Mouse (Mus musculus): ENCODE measurements at regions not wholly inside any gene's neighbourhood (a gene's known extent, or its start where the extent isn't known, plus 50 kb on each side); places are given as distances from the start of the nearest gene placed in this dataset.

GRCm38 (mm10) chr8:126872133-126872532, 73.5 kb downstream of the Tomm20 start:
- TF ChIP-seq IRF4 (IDR thresholded peaks at IDR 0.05; ENCODE audit: low read depth, low read length) = no peak
- no peak for TF ChIP-seq MAZ (IDR thresholded peaks at IDR 0.05; ENCODE audit: low read depth, low read length)
- no peak for TF ChIP-seq CTCF (conservative IDR thresholded peaks at IDR 0.05 in 1 of 2, IDR thresholded peaks at IDR 0.05 in 1 of 2; ENCODE audit: low read depth in 2 of 2, low read length in 2 of 2)
- no peak for TF ChIP-seq UBTF (IDR thresholded peaks at IDR 0.05; ENCODE audit: low read depth, low read length)
- no peak for TF ChIP-seq SIN3A (IDR thresholded peaks at IDR 0.05; ENCODE audit: low read length)
- TF ChIP-seq EP300 (IDR thresholded peaks at IDR 0.05; ENCODE audit: low read length) = no peak
- no peak for TF ChIP-seq USF1 (IDR thresholded peaks at IDR 0.05; ENCODE audit: low read depth, low read length)
- no peak for TF ChIP-seq POLR2A (IDR thresholded peaks at IDR 0.05; ENCODE audit: low read depth, low read length)
- no peak for TF ChIP-seq TCF12 (IDR thresholded peaks at IDR 0.05; ENCODE audit: low read depth, low read length)
